Mouse (Mus musculus): Measurements from ENCODE around the gene Capn7.

Gene Capn7

GRCm38 (mm10) chr14:31336369-31337155 is at the start of gene Capn7:
TSS of gene Capn7 (plus strand) at chr14:31336638.
- DNase-seq (ENCODE audit: extremely low spot score, low read depth, low spot score): peak; percentile 88

- no peak for DNase-seq (ENCODE audit: extremely low spot score, low read depth, low spot score)
Observed at GRCm38 (mm10) chr14:31313192-31313591, 23.2 kb upstream of the Capn7 start.

- no peak for DNase-seq (ENCODE audit: extremely low spot score, low read depth, low spot score)
Observed at GRCm38 (mm10) chr14:31316613-31317012, 19.8 kb upstream of the Capn7 start.

- DNase-seq (ENCODE audit: extremely low spot score, low read depth, low spot score): no peak
Observed at GRCm38 (mm10) chr14:31317754-31318153, 18.7 kb upstream of the Capn7 start.

- no peak for DNase-seq (ENCODE audit: extremely low spot score, low read depth, low spot score)
Observed at GRCm38 (mm10) chr14:31319546-31319945, 16.9 kb upstream of the Capn7 start.

GRCm38 (mm10) chr14:31321181-31321580 is 15.3 kb upstream of the Capn7 start:
- DNase-seq (ENCODE audit: extremely low spot score, low read depth, low spot score): no peak

GRCm38 (mm10) chr14:31322191-31322590 is 14.2 kb upstream of the Capn7 start:
- no peak for DNase-seq (ENCODE audit: extremely low spot score, low read depth, low spot score)

GRCm38 (mm10) chr14:31323189-31323588 is 13.2 kb upstream of the Capn7 start:
- DNase-seq (ENCODE audit: extremely low spot score, low read depth, low spot score): no peak

- no peak for DNase-seq (ENCODE audit: extremely low spot score, low read depth, low spot score)
Observed at GRCm38 (mm10) chr14:31323849-31324792, 12.3 kb upstream of the Capn7 start, which contains the start of gene Dnah1. TSS of gene Dnah1 (minus strand) at chr14:31323896.

- DNase-seq (ENCODE audit: extremely low spot score, low read depth, low spot score): no peak
Observed at GRCm38 (mm10) chr14:31324851-31325250, 11.6 kb upstream of the Capn7 start.

GRCm38 (mm10) chr14:31325551-31325950 is 10.9 kb upstream of the Capn7 start:
- DNase-seq (ENCODE audit: extremely low spot score, low read depth, low spot score): no peak

- DNase-seq (ENCODE audit: extremely low spot score, low read depth, low spot score): no peak
Observed at GRCm38 (mm10) chr14:31326770-31327169, 9.7 kb upstream of the Capn7 start.

- DNase-seq (ENCODE audit: extremely low spot score, low read depth, low spot score): no peak
Observed at GRCm38 (mm10) chr14:31327196-31327595, 9.2 kb upstream of the Capn7 start.

- no peak for DNase-seq (ENCODE audit: extremely low spot score, low read depth, low spot score)
Observed at GRCm38 (mm10) chr14:31327681-31328080, 8.8 kb upstream of the Capn7 start.

- DNase-seq (ENCODE audit: extremely low spot score, low read depth, low spot score): no peak
Observed at GRCm38 (mm10) chr14:31329741-31330140, 6.7 kb upstream of the Capn7 start.

GRCm38 (mm10) chr14:31330957-31331356 is 5.5 kb upstream of the Capn7 start:
- DNase-seq (ENCODE audit: extremely low spot score, low read depth, low spot score): no peak

GRCm38 (mm10) chr14:31335765-31336164 is 673 bp upstream of the Capn7 start:
- DNase-seq (ENCODE audit: extremely low spot score, low read depth, low spot score): no peak

- DNase-seq (ENCODE audit: extremely low spot score, low read depth, low spot score): no peak
Observed at GRCm38 (mm10) chr14:31337406-31337805, 968 bp downstream of the Capn7 start.

GRCm38 (mm10) chr14:31337947-31338346 is 1.5 kb downstream of the Capn7 start:
- DNase-seq (ENCODE audit: extremely low spot score, low read depth, low spot score): no peak

GRCm38 (mm10) chr14:31343241-31343640 is 6.8 kb downstream of the Capn7 start:
- DNase-seq (ENCODE audit: extremely low spot score, low read depth, low spot score): no peak

GRCm38 (mm10) chr14:31345367-31345766 is 8.9 kb downstream of the Capn7 start:
- no peak for DNase-seq (ENCODE audit: extremely low spot score, low read depth, low spot score)

- no peak for DNase-seq (ENCODE audit: extremely low spot score, low read depth, low spot score)
Observed at GRCm38 (mm10) chr14:31362236-31362635, 25.8 kb downstream of the Capn7 start.
